Mouse (Mus musculus): ENCODE data around the gene Jsrp1. TPM values are rescaled to one million over a fixed set of nuclear protein-coding genes. Genes with fewer than 3 reads are reported as not detected.
A peak's percentile ranks its signal among the peaks of the same experiment; 100 is the strongest.
"Not testable (repeated sequence)": the region's sequence is repeated elsewhere in the genome, so short reads cannot be mapped to it uniquely, and the experiment has no call there.

Jsrp1 gene
- polyA plus RNA-seq, 1 experiment: 343 TPM

- H3ac ChIP-seq (ENCODE audit: control insufficient read depth, insufficient read length): no peak overlapping the region
- H3K4me2 ChIP-seq (ENCODE audit: low read depth): no peak overlapping the region
- H3K36me3 ChIP-seq (ENCODE audit: control insufficient read depth, insufficient read depth): peaks cover 14% of the 10 kb centered on the region
- no peaks in the 10 kb centered on the region for H3K27me3 ChIP-seq (ENCODE audit: control insufficient read depth, insufficient read depth, insufficient read length)
- TF ChIP-seq CEBPB (IDR thresholded peaks at IDR 0.05; ENCODE audit: insufficient read depth, poor library complexity, severe bottlenecking) (no peak), MAX (IDR thresholded peaks at IDR 0.05; ENCODE audit: low read depth) (no peak), POLR2AphosphoS2 (IDR thresholded peaks at IDR 0.05; ENCODE audit: insufficient read length, low read depth) (peak; percentile 73), USF1 (IDR thresholded peaks at IDR 0.05; ENCODE audit: low read depth) (no peak), MYOD1 (IDR thresholded peaks at IDR 0.05; ENCODE audit: control insufficient read depth in 1 of 3, insufficient read length in 2 of 3, low read depth in 2 of 3) (no peak)
- peaks cover 26% of the 10 kb centered on the region for H3K79me2 ChIP-seq (ENCODE audit: control insufficient read depth, insufficient read depth)
- no peak overlapping the region for H3K4me3 ChIP-seq
Measured at GRCm38 (mm10) chr10:80831136-80831535, 17.8 kb upstream of the Jsrp1 start.

GRCm38 (mm10) chr10:80829359-80830278 is 16.3 kb upstream of the Jsrp1 start:
- H3K4me3 ChIP-seq: no peak overlapping the region
- no peak overlapping the region for H3K4me2 ChIP-seq (ENCODE audit: low read depth)
- H3K36me3 ChIP-seq (ENCODE audit: control insufficient read depth, insufficient read depth): peaks cover 14% of the 10 kb centered on the region
- H3ac ChIP-seq (ENCODE audit: control insufficient read depth, insufficient read length): no peak overlapping the region
- H3K79me2 ChIP-seq (ENCODE audit: control insufficient read depth, insufficient read depth): peaks cover 26% of the 10 kb centered on the region
- H3K27me3 ChIP-seq (ENCODE audit: control insufficient read depth, insufficient read depth, insufficient read length): no peaks in the 10 kb centered on the region
- TF ChIP-seq POLR2A (IDR thresholded peaks at IDR 0.05; ENCODE audit: insufficient read length, low read depth) (peak; percentile 23), MYOD1 (IDR thresholded peaks at IDR 0.05; ENCODE audit: control insufficient read depth in 1 of 3, insufficient read length in 2 of 3, low read depth in 2 of 3) (no peak), MYOG (IDR thresholded peaks at IDR 0.05; ENCODE audit: control insufficient read depth in 1 of 3, insufficient read depth in 1 of 3, insufficient read length in 2 of 3, low read depth in 2 of 3) (no peak), POLR2AphosphoS2 (IDR thresholded peaks at IDR 0.05; ENCODE audit: insufficient read length, low read depth) (peak; percentile 70), CEBPB (IDR thresholded peaks at IDR 0.05; ENCODE audit: insufficient read depth, poor library complexity, severe bottlenecking) (no peak), TCF12 (IDR thresholded peaks at IDR 0.05; ENCODE audit: insufficient read depth, poor library complexity, severe bottlenecking) (no peak)

GRCm38 (mm10) chr10:80828587-80828986 is 15.3 kb upstream of the Jsrp1 start:
- H3K36me3 ChIP-seq (ENCODE audit: control insufficient read depth, insufficient read depth): peaks cover 14% of the 10 kb centered on the region
- H3K27me3 ChIP-seq (ENCODE audit: control insufficient read depth, insufficient read depth, insufficient read length); H3ac ChIP-seq (ENCODE audit: control insufficient read depth, insufficient read length): not testable (repeated sequence)
- peak overlapping the region; percentile 74 for H3K4me3 ChIP-seq
- H3K4me2 ChIP-seq (ENCODE audit: low read depth): peak overlapping the region; percentile 98
- peaks cover 26% of the 10 kb centered on the region for H3K79me2 ChIP-seq (ENCODE audit: control insufficient read depth, insufficient read depth)

GRCm38 (mm10) chr10:80827870-80828420 is 14.6 kb upstream of the Jsrp1 start:
- TF ChIP-seq POLR2A (IDR thresholded peaks at IDR 0.05; ENCODE audit: insufficient read length, low read depth): peak; percentile 21
- peak; percentile 25 for TF ChIP-seq POLR2AphosphoS2 (IDR thresholded peaks at IDR 0.05; ENCODE audit: insufficient read length, low read depth)
- TF ChIP-seq TCF3 (IDR thresholded peaks at IDR 0.05; ENCODE audit: insufficient read length, low read depth): no peak
- no peak for TF ChIP-seq TCF12 (IDR thresholded peaks at IDR 0.05; ENCODE audit: insufficient read depth, poor library complexity, severe bottlenecking)
- no peaks in the 10 kb centered on the region for H3K27me3 ChIP-seq (ENCODE audit: control insufficient read depth, insufficient read depth, insufficient read length)
- H3K79me2 ChIP-seq (ENCODE audit: control insufficient read depth, insufficient read depth): peaks cover 26% of the 10 kb centered on the region
- H3ac ChIP-seq (ENCODE audit: control insufficient read depth, insufficient read length): no peak overlapping the region
- peaks cover 14% of the 10 kb centered on the region for H3K36me3 ChIP-seq (ENCODE audit: control insufficient read depth, insufficient read depth)
- peak overlapping the region; percentile 98 for H3K4me2 ChIP-seq (ENCODE audit: low read depth)
- peak overlapping the region; percentile 74 for H3K4me3 ChIP-seq

- TF ChIP-seq USF1 (IDR thresholded peaks at IDR 0.05; ENCODE audit: low read depth) (no peak), POLR2AphosphoS2 (IDR thresholded peaks at IDR 0.05; ENCODE audit: insufficient read length, low read depth) (no peak), TCF3 (IDR thresholded peaks at IDR 0.05; ENCODE audit: insufficient read length, low read depth) (no peak), E2F4 (IDR thresholded peaks at IDR 0.05; ENCODE audit: insufficient read depth) (no peak), POLR2A (IDR thresholded peaks at IDR 0.05; ENCODE audit: insufficient read length, low read depth) (no peak), MAX (IDR thresholded peaks at IDR 0.05; ENCODE audit: low read depth) (no peak), MYOG (IDR thresholded peaks at IDR 0.05; ENCODE audit: control insufficient read depth in 1 of 3, insufficient read depth in 1 of 3, insufficient read length in 2 of 3, low read depth in 2 of 3) (no peak), CEBPB (IDR thresholded peaks at IDR 0.05; ENCODE audit: insufficient read depth, poor library complexity, severe bottlenecking) (no peak), TCF12 (IDR thresholded peaks at IDR 0.05; ENCODE audit: insufficient read depth, poor library complexity, severe bottlenecking) (no peak), REST (IDR thresholded peaks at IDR 0.05; ENCODE audit: insufficient read depth, insufficient read length) (no peak), MYOD1 (IDR thresholded peaks at IDR 0.05; ENCODE audit: control insufficient read depth in 1 of 3, insufficient read length in 2 of 3, low read depth in 2 of 3) (no peak), SRF (IDR thresholded peaks at IDR 0.05; ENCODE audit: control insufficient read depth, insufficient read length, low read depth) (no peak)
- H3K27me3 ChIP-seq (ENCODE audit: control insufficient read depth, insufficient read depth, insufficient read length): no peaks in the 10 kb centered on the region
- H3K4me2 ChIP-seq (ENCODE audit: low read depth): peak overlapping the region; percentile 98
- H3K79me2 ChIP-seq (ENCODE audit: control insufficient read depth, insufficient read depth): peaks cover 26% of the 10 kb centered on the region
- H3K4me3 ChIP-seq: peak overlapping the region; percentile 74
- H3K36me3 ChIP-seq (ENCODE audit: control insufficient read depth, insufficient read depth): peaks cover 14% of the 10 kb centered on the region
- peak overlapping the region; percentile 35 for H3ac ChIP-seq (ENCODE audit: control insufficient read depth, insufficient read length)
Measured at GRCm38 (mm10) chr10:80827063-80827869, 14.0 kb upstream of the Jsrp1 start.

All from myocyte (in vitro differentiated cells).